Mouse (Mus musculus): ENCODE results near the gene Plac9b. TPM values are rescaled to one million over a fixed set of nuclear protein-coding genes. Genes with fewer than 3 reads are reported as not detected.
"Not testable (repeated sequence)": the region's sequence is repeated elsewhere in the genome, so short reads cannot be mapped to it uniquely, and the experiment has no call there.

The Plac9b gene
- total RNA-seq (2021), result 10 to 100 TPM; 28.8 to 76.6 TPM
- 24.0 and 31.6 TPM in 2 replicates for polyA plus RNA-seq (2012; rRNA removed)
- long read RNA-seq, transcript Plac9b-203 (4 exons, 1,040 nt), result major isoform, 21 of 22 reads
- long read RNA-seq, partial matches to known transcripts, result 0 of 22 reads
- long read RNA-seq, other reads (novel, unspliced or antisense), result 0 of 22 reads

DNA sequence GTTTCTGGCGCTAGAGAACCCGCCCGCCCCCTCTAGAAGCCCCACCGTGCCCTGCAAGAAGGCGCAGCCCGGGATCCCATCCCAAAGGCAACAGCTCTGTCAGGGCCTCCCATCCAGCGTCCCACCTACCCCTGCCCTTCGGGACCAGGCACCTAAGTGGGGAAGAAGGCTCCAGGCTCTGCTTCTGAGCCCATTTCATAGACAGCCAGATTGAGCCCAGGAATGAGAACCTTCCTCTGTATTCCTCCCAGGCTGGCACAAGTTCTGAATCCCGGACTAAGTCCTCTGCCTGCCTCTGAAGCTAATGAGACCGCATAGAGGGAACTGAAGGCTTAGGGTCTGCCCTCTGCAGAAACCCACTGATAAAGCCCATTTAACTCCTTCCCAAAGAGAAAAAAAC is at the start of gene Plac9b:
Plac9b (minus strand) TSS at position 101 of the 400 bp plus-strand sequence.
- not testable (repeated sequence) for DNase-seq

DNA sequence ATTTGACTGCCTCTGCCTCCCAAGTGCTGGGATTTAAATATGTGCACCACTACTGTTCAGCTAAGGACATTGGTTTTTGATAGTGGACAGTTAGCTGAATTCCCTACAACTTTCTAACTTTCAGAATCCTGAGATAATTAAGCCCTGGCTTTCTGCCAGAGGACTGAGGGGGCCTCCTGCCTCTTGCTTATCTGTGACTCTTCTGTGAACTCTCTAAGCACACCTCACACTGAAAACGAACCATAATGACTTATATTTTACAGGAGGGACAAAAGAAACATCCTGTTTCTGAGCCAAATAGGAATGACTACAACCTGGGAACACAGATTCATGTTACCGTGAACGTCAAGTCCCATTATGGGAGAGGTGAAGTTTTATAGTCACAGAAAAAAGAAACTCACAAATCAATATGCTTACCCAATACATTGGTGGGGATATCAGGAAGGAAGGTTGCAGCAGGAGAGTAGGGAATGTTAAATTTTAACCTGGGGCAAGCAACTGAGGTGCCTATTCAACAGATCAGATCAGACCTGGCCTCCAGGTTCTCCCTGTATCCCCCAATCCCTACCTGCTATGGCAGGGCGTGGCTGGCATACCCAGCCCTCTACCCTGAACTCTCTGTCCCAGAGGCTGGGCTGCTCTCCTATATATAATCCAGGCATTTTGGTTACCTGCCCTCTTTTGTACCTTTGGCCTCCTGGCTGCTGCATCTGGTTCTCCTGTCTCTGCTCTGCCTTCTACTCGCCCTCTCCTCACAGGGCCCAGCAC is 34.1 kb upstream of the Plac9b start:
- DNase-seq, result not testable (repeated sequence)

DNA sequence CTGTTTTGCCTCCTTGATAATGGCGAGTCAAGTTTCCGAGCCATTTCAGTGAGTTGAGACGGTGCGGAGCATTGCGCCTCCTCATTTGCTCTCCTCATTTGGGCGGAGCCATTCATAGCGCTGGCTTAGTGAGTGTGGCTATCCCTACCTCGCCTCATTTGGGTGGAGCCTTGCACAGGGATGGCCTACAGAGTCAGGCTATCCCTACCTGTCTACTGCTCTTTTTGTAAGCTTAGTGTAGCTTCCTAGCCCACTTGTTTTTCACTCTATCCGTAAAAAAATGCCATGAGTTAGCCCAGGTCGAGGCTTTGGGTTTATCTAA is 24.6 kb upstream of the Plac9b start, which contains the start of gene Tmem254b:
Tmem254b (minus strand) TSS at position 116 of the 322 bp plus-strand sequence.
- DNase-seq, result not testable (repeated sequence)

DNA sequence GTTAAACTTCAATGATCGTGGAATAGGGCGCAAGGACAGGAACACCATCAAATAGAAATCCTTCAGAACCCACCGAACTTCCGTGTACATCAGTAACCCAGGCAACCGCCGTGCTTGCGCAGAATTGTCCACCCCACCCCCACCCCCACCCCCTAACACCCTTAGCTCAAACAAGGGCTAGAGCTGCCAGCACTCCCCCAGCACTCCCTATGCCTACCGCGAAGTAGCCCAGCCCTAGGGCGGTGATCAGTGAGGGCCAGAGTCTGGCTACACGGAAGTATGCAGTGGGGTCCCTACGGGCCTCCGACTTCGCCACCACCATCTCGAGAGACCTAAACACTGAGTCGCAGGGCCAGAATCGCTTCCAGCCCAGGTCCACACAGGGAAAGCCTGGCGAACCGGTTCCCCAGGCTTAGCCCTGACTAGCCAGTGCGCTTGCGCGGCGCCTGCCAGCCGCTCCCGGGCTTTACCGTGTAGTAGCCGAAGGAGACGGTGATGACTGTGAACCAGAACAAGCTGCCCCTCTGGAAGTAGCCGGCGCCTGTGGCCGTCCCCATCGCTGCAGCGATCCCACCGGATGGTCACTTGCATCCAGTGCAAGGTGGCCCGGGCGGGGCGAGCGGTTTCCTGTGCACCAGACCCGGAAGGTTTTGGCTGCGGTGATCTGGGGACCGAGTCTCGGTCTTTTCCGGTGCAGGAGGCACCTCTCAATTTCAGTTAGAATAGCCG is 24.1 kb upstream of the Plac9b start:
- not testable (repeated sequence) for DNase-seq

DNA sequence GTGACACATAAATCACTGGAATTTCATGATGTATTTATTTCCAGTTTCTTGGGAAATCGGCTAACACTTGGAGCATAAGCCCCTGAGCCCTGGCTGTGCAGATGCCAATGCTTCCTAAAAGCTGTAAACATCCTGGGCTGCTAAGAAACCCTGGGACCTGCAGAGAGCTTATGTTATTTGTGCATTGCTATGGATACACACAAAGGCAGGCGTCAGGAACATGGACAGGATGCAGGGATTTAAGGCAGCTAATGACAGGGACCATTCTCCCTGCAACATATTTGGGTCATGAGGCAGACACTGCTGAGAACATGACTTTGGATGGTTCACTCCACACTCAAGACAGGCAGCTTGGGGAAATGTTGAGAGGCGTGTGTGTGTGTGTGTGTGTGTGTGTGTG is 15.6 kb upstream of the Plac9b start:
- DNase-seq, result not testable (repeated sequence)

DNA sequence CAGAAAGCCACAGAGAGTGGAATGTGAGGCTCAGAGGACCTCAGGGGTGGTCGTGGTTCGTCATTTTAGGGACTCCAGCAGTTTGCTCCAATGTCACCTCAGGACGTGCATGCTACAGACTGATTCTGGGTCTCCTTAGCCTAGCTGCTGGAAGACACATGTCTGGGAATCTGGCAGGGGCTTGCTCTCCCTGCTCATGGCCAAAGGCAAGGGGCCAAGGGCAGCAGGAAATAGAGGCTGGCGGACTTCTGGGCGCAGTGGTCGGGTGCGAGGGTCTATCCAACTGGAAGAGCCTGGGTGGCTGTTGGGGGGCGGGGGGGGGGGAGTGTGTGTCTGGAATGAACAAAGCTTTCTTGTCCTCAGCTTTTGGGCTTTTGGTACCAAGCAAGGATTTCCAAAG is 6.1 kb upstream of the Plac9b start:
- DNase-seq, result not testable (repeated sequence)

DNA sequence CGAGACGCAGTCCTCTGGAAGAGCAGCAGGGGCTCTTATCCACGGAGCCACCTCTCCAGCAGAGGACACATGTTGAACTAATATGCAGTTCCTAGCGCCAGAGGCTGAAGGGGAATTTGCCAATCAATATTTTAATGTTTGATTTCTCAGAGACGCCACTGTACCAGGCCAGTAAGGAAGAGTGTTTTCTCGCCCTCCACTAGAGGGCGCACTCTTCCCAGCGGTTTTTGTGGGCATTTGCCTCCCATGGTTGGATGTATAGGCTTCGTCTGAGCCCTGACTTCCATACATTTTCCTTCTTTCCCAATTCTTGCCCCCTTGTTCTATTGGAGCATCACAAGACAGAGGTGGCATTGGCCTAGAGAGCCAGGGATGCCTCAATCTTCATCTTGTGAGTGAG is 4.4 kb upstream of the Plac9b start:
- not testable (repeated sequence) for DNase-seq

DNA sequence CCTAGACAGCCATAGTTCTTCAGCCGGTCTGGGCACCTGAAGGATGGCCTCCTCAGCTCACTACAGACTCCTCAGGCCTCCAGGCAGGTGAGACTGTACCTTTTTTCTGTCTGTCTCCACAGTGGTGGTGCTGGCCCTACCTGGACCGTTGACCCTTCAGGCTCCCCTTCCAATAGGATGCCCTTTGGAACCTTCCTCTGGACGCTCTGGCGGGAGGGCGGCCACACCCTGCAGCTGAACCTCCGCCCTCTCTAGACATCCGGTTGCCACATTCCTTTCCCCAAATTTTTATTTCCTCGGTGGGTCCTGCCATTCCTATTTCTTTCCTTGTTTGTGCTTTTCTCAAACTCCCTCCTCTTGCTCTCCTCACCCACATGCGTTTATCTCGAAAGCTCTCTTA is 620 bp downstream of the Plac9b start:
- not testable (repeated sequence) for DNase-seq

DNA sequence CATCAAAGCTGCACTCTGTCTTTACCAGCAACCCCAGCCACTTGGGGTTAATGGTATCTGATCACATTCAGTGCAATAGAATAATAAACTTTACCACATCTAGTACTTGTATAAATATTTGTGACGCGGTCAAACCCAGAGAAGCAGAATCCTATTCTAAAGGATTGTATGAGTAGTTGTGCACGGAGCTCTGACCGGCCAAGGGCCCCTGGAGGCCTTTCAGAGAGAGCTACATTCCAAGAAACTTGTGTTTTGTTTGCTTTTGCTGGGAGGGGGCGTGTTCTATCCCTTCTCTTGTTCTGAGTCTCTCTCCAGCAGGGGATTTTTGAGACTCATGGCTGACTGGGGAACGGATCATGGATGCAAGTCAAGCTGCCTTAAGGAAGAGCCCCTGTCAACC is 7.3 kb downstream of the Plac9b start:
- DNase-seq, result not testable (repeated sequence)

DNA sequence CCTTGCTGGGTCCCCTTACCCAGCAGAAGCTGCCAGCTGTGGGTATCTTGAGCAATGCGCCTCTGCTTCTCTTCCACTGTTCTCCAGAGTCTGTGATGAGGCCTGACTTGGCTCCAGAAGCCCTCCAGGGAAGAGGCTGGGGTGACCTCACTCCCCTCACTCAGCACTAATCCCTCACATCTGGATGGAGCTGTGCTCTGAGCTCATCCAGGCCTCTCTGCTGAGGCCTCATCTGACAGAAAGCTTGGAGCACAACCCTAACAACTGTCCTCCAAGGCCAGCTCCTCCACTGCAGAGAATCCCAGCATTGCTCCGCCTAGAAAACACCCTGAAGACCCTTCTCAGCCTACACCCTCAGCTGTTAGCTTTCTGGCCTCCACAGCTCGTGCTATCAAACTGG is 8.3 kb downstream of the Plac9b start:
- not testable (repeated sequence) for DNase-seq

DNA sequence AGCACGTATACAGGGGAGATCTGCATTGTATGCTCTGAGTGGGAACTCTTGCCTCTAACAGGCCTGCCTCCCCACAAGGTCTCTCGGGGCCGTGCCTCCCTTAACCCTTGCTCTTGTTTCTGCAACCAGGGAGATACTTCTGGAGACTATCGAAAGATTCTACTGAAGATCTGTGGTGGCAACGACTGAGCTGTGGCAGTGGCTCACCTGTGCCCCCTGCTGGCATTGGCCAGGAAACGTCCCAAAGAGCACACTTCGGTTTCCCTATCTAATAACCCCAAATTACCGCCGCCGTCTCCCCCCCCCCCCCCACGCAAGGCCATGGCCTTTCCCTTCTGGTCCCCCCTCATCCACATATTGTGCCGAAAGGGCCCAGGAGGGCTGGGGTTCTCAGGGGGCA is 17.0 kb downstream of the Plac9b start:
- DNase-seq, result not testable (repeated sequence)

DNA sequence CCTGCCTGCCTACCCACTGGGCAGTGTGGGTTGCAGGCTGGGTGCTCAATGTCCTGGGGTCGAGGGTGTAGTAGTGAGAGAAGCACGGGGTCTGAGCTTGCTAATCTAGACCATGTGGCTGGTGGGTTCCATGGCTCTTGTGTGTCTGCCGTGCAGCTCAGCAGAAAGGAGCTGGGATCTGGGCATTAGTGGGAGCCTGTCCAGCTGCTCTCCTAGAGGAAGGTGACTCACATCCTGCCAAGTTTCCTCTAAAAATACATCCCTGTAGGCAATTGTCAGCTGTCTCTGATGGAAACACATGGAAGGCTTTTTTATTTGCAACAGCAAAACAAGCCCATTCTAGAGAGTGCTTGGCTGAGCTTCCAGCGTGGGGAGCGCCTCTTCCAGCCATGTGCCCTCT is 19.9 kb downstream of the Plac9b start:
- not testable (repeated sequence) for DNase-seq

DNA sequence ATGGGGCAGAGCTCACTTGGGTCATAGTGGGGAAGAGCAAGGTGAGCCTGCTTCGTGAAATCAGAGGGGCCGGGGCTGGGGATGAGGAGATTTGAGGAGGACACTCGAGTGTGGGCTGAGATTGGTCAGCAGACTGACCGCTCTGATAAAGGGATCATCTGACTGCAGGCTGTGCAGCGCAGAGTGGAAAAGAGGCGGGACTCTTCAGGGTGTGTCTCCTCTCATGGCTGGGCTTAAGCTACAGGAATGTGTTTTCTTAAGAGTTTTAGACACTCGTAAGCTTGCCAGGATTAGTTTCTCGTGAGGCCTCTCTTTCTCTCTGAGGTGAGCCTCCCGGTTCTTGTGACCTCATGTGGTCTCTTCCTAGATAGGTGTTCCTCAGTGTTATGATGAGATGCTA is 21.1 kb downstream of the Plac9b start:
- not testable (repeated sequence) for DNase-seq

DNA sequence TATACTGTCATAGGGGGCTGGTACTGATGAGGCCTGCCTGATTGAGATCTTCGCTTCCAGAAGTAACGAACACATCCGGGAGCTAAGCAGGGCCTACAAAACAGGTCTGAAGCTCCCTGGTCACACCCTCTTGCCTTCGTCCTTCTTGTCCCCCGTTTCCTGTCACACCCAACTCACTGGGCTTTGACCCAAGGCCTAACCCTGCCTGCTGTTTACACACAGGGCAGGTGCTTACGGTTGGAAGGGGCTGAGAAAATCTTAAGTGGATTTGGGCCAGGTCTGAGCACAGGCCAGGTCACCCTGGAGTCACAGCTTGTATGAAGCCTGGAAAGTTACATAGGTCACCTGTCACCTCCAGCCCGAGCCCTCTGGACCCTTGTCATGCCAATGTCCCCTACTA is 26.2 kb downstream of the Plac9b start:
- not testable (repeated sequence) for DNase-seq

DNA sequence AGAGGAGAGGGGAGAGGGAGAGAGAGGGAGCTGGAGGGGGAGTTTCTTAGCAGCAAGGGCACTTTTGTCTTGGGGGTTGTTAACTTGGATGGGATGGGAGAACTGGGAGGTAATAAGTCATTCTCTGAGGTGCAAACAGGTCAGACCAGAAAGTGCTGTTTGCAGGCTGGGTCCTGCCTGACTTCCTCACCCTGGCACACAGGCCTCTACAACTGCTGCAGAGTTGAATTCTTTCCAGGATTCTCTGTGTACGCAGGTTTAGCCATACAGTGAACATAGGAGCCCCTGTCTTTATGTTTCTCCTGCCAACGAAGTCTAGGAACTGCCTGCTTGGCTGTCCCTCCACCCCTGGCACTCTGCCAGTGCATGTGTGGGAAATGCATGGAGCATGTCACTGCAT is 35.2 kb downstream of the Plac9b start:
- DNase-seq, result not testable (repeated sequence)

DNA sequence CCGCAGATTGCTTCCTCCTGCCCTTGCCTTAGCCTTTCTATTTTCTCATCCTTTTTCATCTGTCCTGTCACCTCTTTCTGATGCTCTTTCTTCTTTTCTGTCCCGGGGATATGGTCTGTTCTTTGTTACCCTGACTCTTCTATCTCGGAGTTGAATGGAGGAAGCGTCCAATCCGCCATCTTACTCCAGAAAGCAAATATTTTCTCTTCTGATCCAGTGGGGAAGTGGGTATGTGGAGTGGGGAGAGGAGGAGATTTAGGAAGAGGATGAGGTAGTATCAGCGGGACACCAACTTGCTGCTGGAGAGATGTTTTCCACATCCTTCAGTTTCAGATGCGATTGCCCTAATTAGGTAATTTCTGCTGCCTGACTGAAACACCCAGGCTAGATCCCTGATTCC is 63.2 kb downstream of the Plac9b start:
- not testable (repeated sequence) for DNase-seq

DNA sequence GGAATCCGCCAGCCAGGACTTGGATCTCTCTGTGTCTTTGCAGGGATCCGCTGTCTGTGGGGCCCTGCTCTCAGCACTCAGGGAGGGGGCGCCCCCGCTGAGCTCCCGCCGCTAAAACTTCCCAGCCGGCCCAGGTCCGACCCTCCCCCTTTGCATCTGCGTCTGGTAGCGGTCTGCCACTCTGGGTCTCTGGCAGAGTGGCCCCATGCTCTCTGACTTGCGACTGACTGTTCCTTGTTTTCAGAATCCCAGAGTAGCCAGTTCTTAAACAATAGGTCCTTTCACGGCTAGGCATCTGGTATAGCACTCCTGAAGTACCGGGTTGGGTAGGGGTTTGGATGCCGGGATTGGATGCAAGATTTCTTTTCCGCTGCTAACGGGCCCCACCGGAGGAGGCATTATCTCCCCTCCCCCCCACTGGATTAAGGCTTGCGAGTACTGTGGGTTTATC is 63.7 kb downstream of the Plac9b start:
- not testable (repeated sequence) for DNase-seq

DNA sequence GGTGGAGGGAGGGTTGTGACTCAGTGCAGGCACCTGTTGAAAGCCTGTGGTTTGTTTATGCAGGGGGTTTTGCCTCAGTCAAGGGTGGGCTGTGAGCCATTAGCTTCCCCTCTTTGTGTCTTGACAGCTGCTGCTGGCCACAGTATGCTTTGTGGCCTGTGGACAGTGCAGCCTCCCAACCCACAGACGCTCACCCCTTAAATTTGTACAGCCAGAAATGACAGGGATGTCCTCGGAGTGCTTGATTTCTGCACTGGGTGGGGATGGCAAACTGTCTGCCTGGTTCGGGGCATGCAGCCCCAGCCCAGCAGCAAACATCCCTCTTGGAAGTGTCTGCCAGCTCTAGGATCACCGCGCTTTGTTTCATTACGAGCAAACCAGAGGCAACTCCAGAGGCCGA is 64.1 kb downstream of the Plac9b start, which contains the start of gene Duxbl2:
Duxbl2 (plus strand) TSS at position 200 of the 400 bp plus-strand sequence.
- DNase-seq, result not testable (repeated sequence)

All from adrenal gland, adult 2 months (tissue).